Mouse (Mus musculus): ENCODE measurements at regions not wholly inside any gene's neighbourhood (a gene's known extent, or its start where the extent isn't known, plus 50 kb on each side); places are given as distances from the start of the nearest gene placed in this dataset.

GRCm38 (mm10) chr3:148762541-148763225, 227.7 kb downstream of the Adgrl2 start:
- DNase-seq (ENCODE audit: low read depth, low spot score), result no peak

- DNase-seq (ENCODE audit: low read depth, low spot score), result no peak
Measured at GRCm38 (mm10) chr3:148761586-148761985, 228.8 kb downstream of the Adgrl2 start.

GRCm38 (mm10) chr3:148759500-148759899, 230.9 kb downstream of the Adgrl2 start:
- no peak for DNase-seq (ENCODE audit: low read depth, low spot score)

- no peak for DNase-seq (ENCODE audit: low read depth, low spot score)
Measured at GRCm38 (mm10) chr3:148746234-148746633, 244.1 kb downstream of the Adgrl2 start.

GRCm38 (mm10) chr3:148744651-148745050, 245.7 kb downstream of the Adgrl2 start:
- DNase-seq (ENCODE audit: low read depth, low spot score), result no peak

DNA sequence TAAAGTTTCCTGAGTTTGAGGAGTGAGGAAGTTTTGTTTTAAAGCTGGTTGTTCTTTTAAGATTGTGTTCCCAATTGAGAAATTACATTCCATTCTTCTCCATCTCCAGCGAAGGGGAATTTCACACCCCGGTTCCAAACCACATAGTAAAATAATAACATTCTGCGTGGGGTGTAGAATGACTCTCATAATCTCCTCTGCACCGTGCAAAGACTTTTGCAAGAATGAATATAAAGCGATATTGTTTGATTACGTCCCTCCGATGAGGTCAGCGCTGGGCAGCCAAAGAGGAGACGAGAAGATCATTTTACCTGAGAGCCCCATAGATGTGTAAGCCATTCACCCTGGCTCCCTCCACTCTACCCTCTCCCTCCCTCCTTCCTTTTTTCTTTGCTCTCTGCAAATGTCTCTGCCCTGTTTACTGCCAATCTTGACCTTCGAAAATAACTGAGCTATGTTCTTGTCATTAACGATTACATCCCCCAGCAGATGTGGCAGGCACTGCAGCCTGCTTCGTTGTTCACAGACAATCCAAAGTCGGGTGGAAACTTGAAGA, 256.1 kb downstream of the Adgrl2 start:
- DNase-seq (ENCODE audit: low read depth, low spot score), result no peak

DNA sequence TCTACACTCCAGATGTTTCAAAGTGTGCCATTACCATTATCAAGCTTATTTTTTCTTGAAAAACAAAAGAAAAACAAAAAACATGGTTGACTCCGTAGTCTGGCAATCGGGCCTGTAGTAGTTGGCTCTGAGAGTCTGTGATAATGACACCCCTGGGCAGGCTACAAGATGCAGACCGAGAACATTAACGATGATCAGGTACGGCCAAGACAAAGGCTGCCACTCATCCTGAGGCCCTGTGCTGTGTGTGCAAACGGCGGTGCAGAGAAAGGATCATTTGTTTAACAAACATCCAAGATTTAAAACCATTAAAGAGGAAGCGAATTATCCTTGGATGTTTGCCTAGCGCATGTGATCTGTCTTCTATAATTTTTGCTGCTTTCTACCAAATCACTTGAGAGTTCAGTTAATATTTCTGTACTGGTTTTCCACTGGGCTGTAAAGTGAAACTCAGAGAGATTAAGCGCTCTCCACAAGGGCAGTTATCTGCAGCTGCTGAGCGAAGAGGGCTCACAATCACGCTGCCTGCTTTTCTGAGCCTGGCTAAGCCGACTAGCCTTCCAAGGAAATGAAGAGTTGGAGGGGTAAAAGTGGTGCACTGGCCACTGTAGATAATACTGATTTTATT, 257.0 kb downstream of the Adgrl2 start:
- DNase-seq (ENCODE audit: low read depth, low spot score), result no peak

- no peak for DNase-seq (ENCODE audit: low read depth, low spot score)
Measured at GRCm38 (mm10) chr3:148731436-148731835, 258.9 kb downstream of the Adgrl2 start.

DNA sequence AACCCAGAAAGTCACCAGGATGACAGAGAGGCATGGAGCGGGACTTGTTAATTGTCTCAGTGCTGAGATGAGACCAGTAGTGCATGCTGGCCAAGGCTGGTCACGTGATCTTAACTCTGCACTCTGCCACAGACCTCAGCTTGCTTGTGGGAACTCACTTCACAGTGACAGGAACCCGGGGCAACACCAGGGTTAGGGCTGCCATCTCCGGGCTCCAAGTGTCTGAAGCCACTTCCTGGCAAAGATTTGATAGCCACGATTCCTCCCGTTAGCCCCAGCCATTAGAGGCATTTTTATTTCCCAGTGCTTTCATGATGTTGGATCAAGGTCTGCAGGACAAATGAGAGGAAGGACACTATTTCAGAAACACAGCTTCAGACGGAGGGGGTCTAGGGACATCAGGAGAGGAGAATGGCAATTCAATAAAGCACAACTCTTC, 261.1 kb downstream of the Adgrl2 start:
- no peak for DNase-seq (ENCODE audit: low read depth, low spot score)

DNA sequence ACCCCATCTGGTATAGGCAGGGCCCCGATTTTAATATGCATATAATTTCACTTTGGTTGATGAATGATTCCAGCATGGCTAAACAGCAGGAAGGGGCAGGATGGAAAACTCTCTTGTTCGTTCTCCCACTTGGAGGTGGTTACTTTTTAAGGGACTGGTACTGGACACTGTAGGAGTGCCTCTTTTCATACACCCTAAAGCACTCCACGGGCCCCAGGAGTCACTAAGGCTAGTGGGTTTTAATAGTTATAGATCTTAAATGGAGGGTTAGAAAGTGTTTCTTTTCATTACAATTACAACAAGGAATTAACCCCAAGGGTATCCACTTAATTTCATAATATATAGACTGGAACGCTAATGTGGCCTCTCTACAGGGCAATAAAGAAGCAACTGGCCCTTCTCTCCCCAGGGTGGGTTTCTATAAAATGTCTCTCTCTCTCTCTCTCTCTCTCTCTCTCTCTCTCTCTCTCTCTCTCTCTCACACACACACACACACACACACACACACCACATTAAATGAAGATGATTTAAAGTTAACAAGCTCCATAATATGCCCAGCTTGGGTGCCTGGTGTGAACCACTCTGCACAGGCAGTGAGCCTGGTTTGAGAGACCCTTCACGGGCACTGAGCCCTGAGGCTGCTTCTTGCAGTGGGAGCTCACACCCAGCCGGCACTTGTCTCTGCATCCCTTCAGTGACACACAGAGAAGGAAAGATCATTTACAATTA, 261.7 kb downstream of the Adgrl2 start:
- DNase-seq (ENCODE audit: low read depth, low spot score), result no peak

DNA sequence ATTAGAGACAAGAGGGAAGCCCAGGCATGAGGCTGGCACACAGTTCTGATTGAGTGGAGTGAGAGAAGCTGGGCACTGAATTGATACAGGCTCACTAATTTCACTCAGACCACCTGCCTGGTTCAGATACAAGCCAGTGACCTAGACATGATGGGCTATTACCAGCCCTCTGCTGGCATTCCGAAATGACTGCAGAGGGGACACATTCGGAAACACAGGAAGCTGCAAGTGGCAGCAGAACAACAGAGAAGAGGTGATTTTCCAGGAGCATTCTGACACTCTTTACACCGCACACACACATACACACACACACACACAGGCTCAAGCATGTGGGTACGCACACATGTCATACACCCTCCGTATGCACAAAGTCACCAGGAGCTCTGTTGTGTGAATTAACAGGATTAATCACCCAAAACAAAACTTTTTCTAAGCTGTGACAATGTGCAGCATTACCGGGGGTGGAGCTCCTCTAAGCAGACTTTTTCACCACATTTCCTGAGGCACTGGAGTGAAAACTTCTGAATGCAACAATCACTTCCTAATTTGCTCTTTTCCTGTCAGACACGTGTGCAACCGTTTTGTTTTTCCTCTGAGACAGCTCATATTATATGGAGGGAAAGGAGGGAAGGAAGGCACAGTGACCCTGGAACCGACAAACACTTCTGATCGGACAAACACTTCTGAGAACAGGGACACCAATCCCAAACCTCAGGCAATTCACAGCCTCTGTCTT, 263.6 kb downstream of the Adgrl2 start:
- DNase-seq (ENCODE audit: low read depth, low spot score), result no peak

GRCm38 (mm10) chr3:148696555-148696954, 293.8 kb downstream of the Adgrl2 start:
- no peak for DNase-seq (ENCODE audit: low read depth, low spot score)

GRCm38 (mm10) chr3:148695453-148695852, 294.9 kb downstream of the Adgrl2 start:
- no peak for DNase-seq (ENCODE audit: low read depth, low spot score)

GRCm38 (mm10) chr3:148683181-148683580, 307.2 kb downstream of the Adgrl2 start:
- DNase-seq (ENCODE audit: low read depth, low spot score), result no peak

- no peak for DNase-seq (ENCODE audit: low read depth, low spot score)
Measured at GRCm38 (mm10) chr3:148682445-148682994, 307.8 kb downstream of the Adgrl2 start.

GRCm38 (mm10) chr3:148681186-148681585, 309.2 kb downstream of the Adgrl2 start:
- no peak for DNase-seq (ENCODE audit: low read depth, low spot score)

- no peak for DNase-seq (ENCODE audit: low read depth, low spot score)
Measured at GRCm38 (mm10) chr3:148680737-148681136, 309.6 kb downstream of the Adgrl2 start.

DNA sequence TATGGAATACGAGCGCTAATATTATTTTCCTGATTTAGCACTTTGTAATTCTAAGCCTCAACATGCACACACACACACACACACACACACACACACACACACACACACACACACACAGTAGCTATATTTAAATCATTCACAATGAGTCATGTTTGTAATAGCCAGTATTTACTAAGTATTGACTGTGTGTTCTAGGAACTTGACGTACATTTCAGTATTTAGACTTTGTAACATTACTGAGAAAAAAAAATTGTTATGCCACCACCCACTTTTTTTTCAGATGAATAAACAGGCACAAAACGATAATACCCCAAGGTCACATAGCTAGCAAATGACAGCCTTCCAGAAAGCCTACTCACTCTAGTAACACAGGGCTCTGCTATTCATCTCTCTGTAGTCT, 310.3 kb downstream of the Adgrl2 start:
- DNase-seq (ENCODE audit: low read depth, low spot score), result no peak

DNA sequence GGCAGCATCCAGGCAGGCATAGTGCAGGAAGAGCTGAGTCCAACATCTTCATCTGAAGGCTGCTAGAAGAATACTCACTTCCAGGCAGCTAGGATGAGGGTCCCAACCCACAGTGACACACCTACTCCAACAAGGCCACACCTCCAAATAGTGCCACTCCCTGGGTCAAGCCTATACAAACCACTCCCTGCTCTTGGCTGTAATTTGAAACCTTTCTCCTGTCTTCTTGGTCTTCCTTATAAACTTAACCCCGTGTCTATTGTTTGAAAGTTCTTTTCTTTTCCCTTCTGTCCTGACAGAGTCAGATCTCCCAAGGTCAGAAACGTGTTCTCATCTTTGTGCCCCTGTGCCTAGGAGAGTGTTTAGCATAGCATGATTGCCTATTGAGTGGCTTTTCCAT, 311.2 kb downstream of the Adgrl2 start:
- no peak for DNase-seq (ENCODE audit: low read depth, low spot score)

- DNase-seq (ENCODE audit: low read depth, low spot score), result no peak
Measured at GRCm38 (mm10) chr3:148676025-148676424, 314.3 kb downstream of the Adgrl2 start.

DNA sequence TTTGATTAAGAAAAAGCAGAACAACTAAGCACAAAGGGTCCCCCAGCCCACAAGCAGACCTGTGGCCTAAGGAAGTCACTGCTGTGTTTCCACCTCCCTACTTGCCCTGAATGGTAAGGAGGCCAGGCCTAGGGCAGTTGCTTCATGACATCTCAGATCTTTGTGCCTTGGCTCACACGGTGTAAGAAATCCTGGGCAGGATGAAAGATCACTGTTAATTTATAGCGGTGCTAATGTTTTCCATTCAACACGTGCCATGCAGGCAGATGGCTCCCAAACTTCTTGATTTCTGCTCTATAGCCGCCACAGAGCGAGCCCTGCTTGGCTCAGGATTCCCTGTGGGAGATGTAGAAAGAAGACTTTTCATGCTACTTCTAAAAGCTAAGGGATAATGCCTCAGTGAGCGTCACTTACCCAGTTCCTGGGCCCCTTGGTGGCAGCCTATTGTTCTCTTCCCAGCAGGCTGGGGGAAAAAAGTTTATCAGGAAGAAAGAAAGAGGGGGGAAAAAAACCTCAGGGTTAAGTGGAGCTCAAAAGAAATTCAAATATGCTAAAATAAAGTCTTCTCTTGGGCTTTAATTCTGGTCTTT, 327.4 kb downstream of the Adgrl2 start:
- no peak for DNase-seq (ENCODE audit: low read depth, low spot score)

Data from WW6 (cell line).